Mouse (Mus musculus) heart, postnatal 0 days (tissue): ENCODE measurements around the gene H2-T23.
"Not testable (repeated sequence)": the region's sequence is repeated elsewhere in the genome, so short reads cannot be mapped to it uniquely, and the experiment has no call there.

Source experiments
- CTCF ChIP-seq: IDR thresholded peaks from 2 replicates; pipeline ENCODE4 v1.5.1; 2016; ENCODE audit warnings: antibody characterized with exemption, control low read depth, low read depth
- EP300 ChIP-seq: IDR thresholded peaks from 2 replicates; pipeline ENCODE4 v1.6.1; 2016; ENCODE audit warnings: antibody characterized with exemption, low read depth

DNA sequence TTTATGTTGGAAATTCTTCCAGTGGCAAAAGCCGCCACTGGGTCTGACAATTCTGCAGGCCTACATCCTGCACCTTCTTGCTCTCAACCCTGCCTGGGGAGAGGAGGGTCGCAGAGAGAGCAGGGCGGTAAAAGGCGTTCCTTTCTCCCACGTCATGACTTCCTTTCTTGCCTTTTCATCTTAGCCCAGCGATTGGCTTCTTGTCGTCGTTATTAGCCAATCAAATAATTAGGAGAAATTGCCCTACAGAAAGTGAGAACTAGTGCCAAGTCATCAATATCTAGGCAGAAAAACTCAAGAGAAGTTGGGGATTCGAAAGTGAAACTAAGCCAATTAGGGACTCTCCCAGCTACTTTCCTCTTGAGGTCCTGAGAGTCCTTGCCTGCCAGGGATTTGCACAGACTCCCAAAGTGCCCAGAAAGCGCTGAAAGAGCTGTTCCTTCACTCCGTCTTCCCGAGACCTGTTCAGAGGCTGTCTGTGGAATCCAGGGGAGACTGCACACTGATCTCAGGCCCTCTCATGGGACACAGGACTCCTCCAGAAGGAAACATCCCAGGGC is 10.0 kb upstream of the H2-T23 start, which contains the start of the genes H2-T22 and Gm6034:
- TF ChIP-seq EP300, CTCF: not testable (repeated sequence)
